Mouse (Mus musculus): ENCODE data around the gene Clec1a.
"Not testable (repeated sequence)": the region's sequence is repeated elsewhere in the genome, so short reads cannot be mapped to it uniquely, and the experiment has no call there.

Gene Clec1a

GRCm38 (mm10) chr6:129451411-129452039 is at the start of gene Clec1a:
Gene Clec1a (minus strand): TSS chr6:129452000.
- peak; percentile 69 for ATAC-seq (ENCODE audit: low TSS enrichment)

GRCm38 (mm10) chr6:129499516-129499915 is 47.7 kb upstream of the Clec1a start:
- ATAC-seq (ENCODE audit: low TSS enrichment): not testable (repeated sequence)

GRCm38 (mm10) chr6:129497345-129498218 is 45.8 kb upstream of the Clec1a start:
- no peak for ATAC-seq (ENCODE audit: low TSS enrichment)

GRCm38 (mm10) chr6:129494924-129495323 is 43.1 kb upstream of the Clec1a start:
- no peak for ATAC-seq (ENCODE audit: low TSS enrichment)

GRCm38 (mm10) chr6:129480089-129480958 is 28.5 kb upstream of the Clec1a start:
- ATAC-seq (ENCODE audit: low TSS enrichment): peak; percentile 97

- peak; percentile 62 for ATAC-seq (ENCODE audit: low TSS enrichment)
Observed at GRCm38 (mm10) chr6:129476404-129477126, 24.8 kb upstream of the Clec1a start.

GRCm38 (mm10) chr6:129472627-129473026 is 20.8 kb upstream of the Clec1a start:
- no peak for ATAC-seq (ENCODE audit: low TSS enrichment)

- ATAC-seq (ENCODE audit: low TSS enrichment): no peak
Observed at GRCm38 (mm10) chr6:129471386-129471785, 19.6 kb upstream of the Clec1a start.

GRCm38 (mm10) chr6:129449743-129450142 is 2.1 kb downstream of the Clec1a start:
- no peak for ATAC-seq (ENCODE audit: low TSS enrichment)

- no peak for ATAC-seq (ENCODE audit: low TSS enrichment)
Observed at GRCm38 (mm10) chr6:129438033-129438432, 13.8 kb downstream of the Clec1a start.

- no peak for ATAC-seq (ENCODE audit: low TSS enrichment)
Observed at GRCm38 (mm10) chr6:129436025-129436424, 15.8 kb downstream of the Clec1a start.

GRCm38 (mm10) chr6:129434239-129434638 is 17.6 kb downstream of the Clec1a start:
- ATAC-seq (ENCODE audit: low TSS enrichment): peak; percentile 47; the same call in 1 of the 2 replicates

GRCm38 (mm10) chr6:129427281-129427680 is 24.5 kb downstream of the Clec1a start:
- ATAC-seq (ENCODE audit: low TSS enrichment): no peak

- no peak for ATAC-seq (ENCODE audit: low TSS enrichment)
Observed at GRCm38 (mm10) chr6:129425812-129426211, 26.0 kb downstream of the Clec1a start.

- ATAC-seq (ENCODE audit: low TSS enrichment): no peak
Observed at GRCm38 (mm10) chr6:129425217-129425616, 26.6 kb downstream of the Clec1a start.

GRCm38 (mm10) chr6:129423734-129424072 is 28.1 kb downstream of the Clec1a start:
- ATAC-seq (ENCODE audit: low TSS enrichment): peak; percentile 87

GRCm38 (mm10) chr6:129423040-129423733 is 28.6 kb downstream of the Clec1a start:
- ATAC-seq (ENCODE audit: low TSS enrichment): 0 out of 2 replicates have a peak, but pooled peaks have one; percentile 15

- ATAC-seq (ENCODE audit: low TSS enrichment): no peak
Observed at GRCm38 (mm10) chr6:129422311-129422710, 29.5 kb downstream of the Clec1a start.

GRCm38 (mm10) chr6:129414177-129414576 is 37.6 kb downstream of the Clec1a start:
- ATAC-seq (ENCODE audit: low TSS enrichment): no peak

- ATAC-seq (ENCODE audit: low TSS enrichment): no peak
Observed at GRCm38 (mm10) chr6:129408562-129408961, 43.2 kb downstream of the Clec1a start, which contains the start of gene Clec9a. Gene Clec9a (plus strand): TSS chr6:129408862.

GRCm38 (mm10) chr6:129407324-129407723 is 44.5 kb downstream of the Clec1a start:
- no peak for ATAC-seq (ENCODE audit: low TSS enrichment)
